Mouse (Mus musculus) midbrain, embryonic 16.5 days (tissue): Measurements from ENCODE around the gene Col1a1. TPM values are rescaled to one million over a fixed set of nuclear protein-coding genes. Genes with fewer than 3 reads are reported as not detected.
"Not testable (repeated sequence)": the region's sequence is repeated elsewhere in the genome, so short reads cannot be mapped to it uniquely, and the experiment has no call there.

Source experiments
- ATAC-seq: fragments of 200-750 bp; cut with Nextera tagmentation; 2 replicates; pipeline ENCODE4 v1.8.0; 2017; ENCODE audit warnings: moderate TSS enrichment
- H3K27ac ChIP-seq: fragments of 300-500 bp; sonication (generic); 2 replicates; pipeline ENCODE4 v1.5.1; 2014; ENCODE audit warnings: mild to moderate bottlenecking, low read length, mixed read lengths
- H3K27me3 ChIP-seq: fragments of 300-500 bp; sonication (generic); 2 replicates; pipeline ENCODE4 v1.6.1; 2014; ENCODE audit warnings: low read depth, low read length, mixed read lengths; ENCODE audit not compliant: control insufficient read depth, insufficient read depth
- H3K36me3 ChIP-seq: fragments of 300-500 bp; sonication (generic); 2 replicates; pipeline ENCODE4 v1.6.1; 2014; ENCODE audit warnings: mild to moderate bottlenecking, low read length, moderate library complexity, mixed read lengths; ENCODE audit not compliant: control insufficient read depth, insufficient read depth
- H3K4me1 ChIP-seq: fragments of 300-500 bp; sonication (generic); 2 replicates; pipeline ENCODE4 v1.6.1; 2014; ENCODE audit warnings: mild to moderate bottlenecking, low read length, mixed read lengths; ENCODE audit not compliant: control insufficient read depth, insufficient read depth
- H3K4me2 ChIP-seq: fragments of 300-500 bp; sonication (generic); 2 replicates; pipeline ENCODE4 v1.6.1; 2014; ENCODE audit warnings: mild to moderate bottlenecking, low read length, mixed read lengths
- H3K4me3 ChIP-seq: fragments of 300-500 bp; sonication (generic); 2 replicates; pipeline ENCODE4 v1.5.1; 2014; ENCODE audit warnings: low read depth, mild to moderate bottlenecking, low read length, moderate library complexity, mixed read lengths
- H3K9ac ChIP-seq: fragments of 300-500 bp; sonication (generic); 2 replicates; pipeline ENCODE4 v1.6.1; 2014; ENCODE audit warnings: low read depth, low read length, mixed read lengths
- H3K9me3 ChIP-seq: fragments of 300-500 bp; sonication (generic); replicated peaks from 2 replicates; pipeline ENCODE4 v1.6.1; 2014; ENCODE audit warnings: mild to moderate bottlenecking, low read length, mixed read lengths; ENCODE audit not compliant: control insufficient read depth, poor library complexity, severe bottlenecking
- WGBS: fragments of 180-500 bp; shearing (Covaris S2); extraction: QIAGEN DNeasy Blood & Tissue Kit; methylation state at CpG from one replicate; pipeline ENCODE4 v1.1.7; 2014; 5-methylcytosine and 5-hydroxymethylcytosine counted together
- polyA plus RNA-seq: library from polyadenylated mRNA; unstranded; fragments of >200 nt; fragmentation: Nextera tagmentation; extraction: Ambion mirVana; gene quantifications from 2 replicates; pipeline ENCODE4 v1.2.1, GENCODE M21; 2015

Gene Col1a1
- polyA plus RNA-seq, 1 experiment from 2014 or later = 84.6 TPM

DNA sequence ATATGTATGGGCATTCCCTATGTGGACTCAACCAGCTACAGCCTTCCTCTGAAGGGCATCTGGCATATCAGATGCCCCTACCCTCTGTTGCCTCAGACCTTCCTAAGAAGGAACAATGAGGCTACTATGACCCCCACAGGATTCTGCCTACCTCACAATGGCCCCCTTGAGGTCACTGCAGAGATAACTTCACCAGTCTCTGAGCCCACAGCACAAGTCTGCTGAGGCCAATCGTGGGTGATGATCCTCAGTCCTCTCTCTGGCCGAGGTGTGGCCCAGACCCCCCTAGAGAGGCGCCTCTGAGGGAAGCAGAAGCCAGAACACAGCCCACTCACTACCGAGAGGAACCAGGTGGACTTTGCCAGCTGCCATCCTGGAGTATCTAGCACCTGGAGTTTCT, 31.4 kb downstream of the Col1a1 start, which contains the start of gene Hils1:
Gene Hils1 (plus strand): TSS at position 175 of the 400 bp plus-strand sequence.
- Histone ChIP-seq H3K4me3 (no peak within 1 kb of the TSS), H3K9me3 (no peaks in the 10 kb centered on the region), H3K36me3 (no peaks in the 10 kb centered on the region), H3K27ac (no peak within 1 kb of the TSS), H3K4me2 (no peak within 1 kb of the TSS), H3K4me1 (no peaks in the 10 kb centered on the region), H3K27me3 (no peaks in the 10 kb centered on the region), H3K9ac (no peak within 1 kb of the TSS)
- no peak for ATAC-seq
- WGBS = 53% methylated on average over 4 of the region's 4 CpGs

DNA sequence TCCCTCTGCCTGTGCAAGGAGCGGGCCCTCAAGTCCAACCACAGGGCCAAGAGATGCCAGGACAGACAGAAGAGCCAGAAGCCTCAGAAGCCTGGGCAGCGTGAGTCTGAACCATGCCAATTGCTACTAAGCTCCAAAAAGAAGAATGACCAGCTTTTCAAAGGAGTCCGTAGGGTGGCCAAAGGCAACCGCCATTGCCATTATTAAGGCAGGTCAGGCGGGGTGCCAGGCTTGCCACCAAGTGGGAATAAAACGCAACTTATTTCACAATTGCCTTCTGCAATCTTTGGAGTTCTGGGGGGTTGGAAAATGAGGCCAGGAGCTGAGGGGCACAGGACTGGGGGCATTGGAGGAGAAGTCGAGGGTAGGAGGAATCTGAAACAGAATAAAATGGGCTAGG, 32.2 kb downstream of the Col1a1 start:
- Histone ChIP-seq H3K27me3 (no peaks in the 10 kb centered on the region), H3K27ac (no peak overlapping the region), H3K4me2 (no peak overlapping the region), H3K4me1 (no peaks in the 10 kb centered on the region), H3K36me3 (no peaks in the 10 kb centered on the region), H3K4me3 (no peak overlapping the region), H3K9ac (no peak overlapping the region), H3K9me3 (no peaks in the 10 kb centered on the region)
- 77% methylated on average over 7 of the region's 7 CpGs for WGBS
- no peak for ATAC-seq

- not testable (repeated sequence) for H3K36me3 ChIP-seq, H3K27me3 ChIP-seq, H3K4me2 ChIP-seq, H3K9me3 ChIP-seq, H3K9ac ChIP-seq, ATAC-seq, H3K4me3 ChIP-seq, H3K4me1 ChIP-seq, H3K27ac ChIP-seq
- WGBS = 92% methylated on average over 4 of the region's 4 CpGs
Measured at GRCm38 (mm10) chr11:94969709-94970108, 33.7 kb downstream of the Col1a1 start.

GRCm38 (mm10) chr11:94970210-94970943, 34.4 kb downstream of the Col1a1 start:
- Histone ChIP-seq H3K4me3 (no peak overlapping the region), H3K4me1 (no peaks in the 10 kb centered on the region), H3K27me3 (no peaks in the 10 kb centered on the region), H3K4me2 (no peak overlapping the region), H3K27ac (no peak overlapping the region), H3K9me3 (no peaks in the 10 kb centered on the region), H3K9ac (no peak overlapping the region), H3K36me3 (no peaks in the 10 kb centered on the region)
- WGBS = 65% methylated on average over 15 of the region's 15 CpGs
- no peak for ATAC-seq

DNA sequence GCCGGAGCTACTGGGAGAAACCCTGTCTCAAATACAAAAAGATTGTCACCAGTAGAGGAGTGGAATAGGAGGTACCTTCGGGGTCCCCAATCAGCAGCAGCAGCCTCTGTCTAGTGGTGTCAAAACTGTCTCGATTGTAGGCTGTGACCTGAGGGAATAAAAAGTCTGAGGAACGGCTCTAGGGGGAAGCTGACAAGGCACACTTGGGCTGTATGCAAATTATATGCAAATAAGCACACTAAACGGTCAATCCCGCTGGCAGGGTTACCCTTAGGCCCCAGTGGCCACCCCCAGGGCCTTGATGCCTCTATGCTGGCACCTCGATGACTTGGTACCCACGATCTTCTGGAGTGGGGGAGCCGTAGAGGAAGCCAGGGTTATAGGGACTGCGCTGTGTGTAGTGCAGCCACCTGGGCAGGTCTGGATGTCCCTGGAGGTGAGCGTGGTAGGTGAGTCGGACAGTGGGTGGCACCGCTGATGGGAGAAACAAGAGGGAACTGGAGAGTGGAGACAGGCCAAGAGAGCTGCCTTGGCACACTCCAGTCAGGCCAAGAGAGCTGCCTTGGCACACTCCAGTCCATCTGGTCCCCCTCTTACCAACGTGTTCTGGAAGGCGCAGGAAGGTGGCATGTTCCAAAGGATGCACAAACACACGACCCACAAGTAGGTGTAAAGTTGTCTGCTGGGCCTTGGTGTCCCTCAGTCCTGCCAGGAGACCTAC, 36.0 kb downstream of the Col1a1 start:
- Histone ChIP-seq H3K4me3 (no peak overlapping the region), H3K4me2 (no peak overlapping the region), H3K4me1 (no peaks in the 10 kb centered on the region), H3K36me3 (no peaks in the 10 kb centered on the region), H3K27me3 (no peaks in the 10 kb centered on the region), H3K9me3 (no peaks in the 10 kb centered on the region), H3K9ac (no peak overlapping the region), H3K27ac (no peak overlapping the region)
- 60% methylated on average over 16 of the region's 16 CpGs for WGBS
- ATAC-seq = no peak

DNA sequence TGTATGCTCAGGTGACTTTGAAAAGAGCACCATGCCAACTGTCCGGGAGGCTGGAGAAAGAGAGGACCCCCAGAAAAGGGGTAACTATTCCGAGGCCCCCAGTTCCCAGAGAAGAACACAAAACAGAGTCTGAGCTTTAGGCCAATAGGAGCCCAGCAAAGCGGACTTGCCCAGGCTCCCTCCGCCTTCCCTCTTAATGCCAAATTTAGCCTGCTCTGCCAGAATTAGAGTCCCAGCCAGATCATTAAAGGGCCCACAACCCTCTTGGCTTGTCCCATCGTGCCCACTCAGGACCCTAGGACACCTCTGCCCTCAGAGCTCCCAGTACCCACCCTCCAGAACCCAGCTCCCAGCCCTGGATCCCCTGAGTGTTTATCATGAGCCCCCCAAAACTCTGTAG, 36.9 kb downstream of the Col1a1 start:
- no peak overlapping the region for H3K4me3 ChIP-seq
- ATAC-seq = no peak
- no peaks in the 10 kb centered on the region for H3K36me3 ChIP-seq
- no peaks in the 10 kb centered on the region for H3K9me3 ChIP-seq
- no peak overlapping the region for H3K27ac ChIP-seq
- H3K4me2 ChIP-seq = no peak overlapping the region
- H3K4me1 ChIP-seq = peaks cover 2% of the 10 kb centered on the region; the same call in 1 of the 2 replicates
- no peak overlapping the region for H3K9ac ChIP-seq
- no peaks in the 10 kb centered on the region for H3K27me3 ChIP-seq
- WGBS = 62% methylated on average over 5 of the region's 5 CpGs

GRCm38 (mm10) chr11:94973313-94973712, 37.3 kb downstream of the Col1a1 start:
- WGBS = 44% methylated on average over 4 of the region's 4 CpGs
- Histone ChIP-seq H3K4me1 (peaks cover 6% of the 10 kb centered on the region), H3K27me3 (no peaks in the 10 kb centered on the region), H3K9ac (no peak overlapping the region), H3K36me3 (no peaks in the 10 kb centered on the region), H3K27ac (no peak overlapping the region), H3K4me3 (no peak overlapping the region), H3K9me3 (no peaks in the 10 kb centered on the region), H3K4me2 (no peak overlapping the region)
- no peak for ATAC-seq

GRCm38 (mm10) chr11:94974951-94975350, 38.9 kb downstream of the Col1a1 start:
- ATAC-seq = no peak
- Histone ChIP-seq H3K27ac (no peak overlapping the region), H3K4me1 (peaks cover 15% of the 10 kb centered on the region), H3K36me3 (no peaks in the 10 kb centered on the region), H3K27me3 (no peaks in the 10 kb centered on the region), H3K4me2 (no peak overlapping the region), H3K4me3 (no peak overlapping the region), H3K9me3 (no peaks in the 10 kb centered on the region), H3K9ac (no peak overlapping the region)
- WGBS = 82% methylated on average over 2 of the region's 2 CpGs

DNA sequence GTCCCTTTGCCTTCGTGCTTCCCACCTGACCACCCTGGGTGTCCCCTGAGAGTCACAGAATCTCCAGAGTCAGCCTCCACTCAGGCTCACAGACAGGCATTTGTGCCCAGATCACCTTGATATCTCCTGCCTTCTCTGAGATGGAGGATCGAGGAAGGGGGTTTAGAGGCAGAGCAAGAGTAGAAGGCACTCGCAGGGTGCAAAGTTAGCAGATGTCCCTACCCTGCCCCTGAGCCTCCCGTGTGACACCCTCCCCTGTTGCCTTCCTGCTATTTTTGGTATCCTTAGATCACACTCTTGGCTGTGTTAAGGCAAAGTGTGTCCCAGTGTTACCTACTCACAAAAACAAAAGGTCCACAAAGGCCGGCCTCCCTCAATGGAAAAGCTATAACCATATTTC, 40.2 kb downstream of the Col1a1 start, which contains the start of gene Sgca:
Gene Sgca (minus strand): TSS at position 129 of the 400 bp plus-strand sequence.
- H3K36me3 ChIP-seq = no peaks in the 10 kb centered on the region
- ATAC-seq = no peak
- H3K4me3 ChIP-seq = no peak within 1 kb of the TSS
- H3K4me2 ChIP-seq = no peak within 1 kb of the TSS
- no peaks in the 10 kb centered on the region for H3K27me3 ChIP-seq
- 81% methylated on average over 5 of the region's 5 CpGs for WGBS
- no peaks in the 10 kb centered on the region for H3K9me3 ChIP-seq
- H3K27ac ChIP-seq = no peak within 1 kb of the TSS
- H3K4me1 ChIP-seq = peaks cover 15% of the 10 kb centered on the region
- H3K9ac ChIP-seq = no peak within 1 kb of the TSS
